Mouse (Mus musculus): ENCODE measurements around the gene Mt1. TPM values are rescaled to one million over a fixed set of nuclear protein-coding genes. Genes with fewer than 3 reads are reported as not detected.

Mt1 gene
- total RNA-seq, 2 experiments from 2014 or later: 29.0 to 43.8 TPM

DNA sequence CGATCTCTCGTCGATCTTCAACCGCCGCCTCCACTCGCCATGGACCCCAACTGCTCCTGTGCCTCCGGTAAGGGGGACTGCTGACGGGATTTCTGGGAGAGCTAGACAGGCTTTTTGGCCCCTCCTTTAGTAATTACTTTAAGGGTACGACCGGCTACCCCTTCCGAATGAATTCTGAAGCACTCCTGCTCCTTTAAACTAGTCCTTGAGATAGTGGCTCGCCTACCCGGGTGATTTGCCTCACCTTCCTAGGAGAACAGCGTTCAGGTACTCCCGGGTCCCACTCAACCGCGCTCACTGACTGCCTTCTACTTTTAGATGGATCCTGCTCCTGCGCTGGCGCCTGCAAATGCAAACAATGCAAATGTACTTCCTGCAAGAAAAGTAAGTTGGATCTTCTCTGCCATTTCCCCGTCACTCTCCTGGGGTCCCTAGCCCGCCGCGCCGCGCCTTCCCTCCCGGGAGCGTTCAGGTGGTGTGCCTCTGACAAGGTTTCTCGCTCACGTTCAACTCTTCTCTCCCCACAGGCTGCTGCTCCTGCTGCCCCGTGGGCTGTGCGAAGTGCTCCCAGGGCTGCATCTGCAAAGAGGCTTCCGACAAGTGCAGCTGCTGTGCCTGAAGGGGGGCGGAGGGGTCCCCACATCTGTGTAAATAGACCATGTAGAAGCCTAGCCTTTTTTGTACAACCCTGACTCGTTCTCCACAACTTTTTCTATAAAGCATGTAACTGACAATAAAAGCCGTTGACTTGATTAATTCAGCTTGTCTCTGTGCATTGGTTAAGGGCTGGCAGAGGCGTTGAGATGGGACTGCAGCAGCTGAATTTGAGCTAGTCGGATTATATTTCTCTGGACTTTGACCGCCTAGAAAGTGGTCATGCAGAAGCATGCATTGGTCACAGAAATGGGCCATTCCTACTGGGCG lies 5.8 kb upstream of the Mt1 start:
- DNase-seq: peak; percentile 28

DNA sequence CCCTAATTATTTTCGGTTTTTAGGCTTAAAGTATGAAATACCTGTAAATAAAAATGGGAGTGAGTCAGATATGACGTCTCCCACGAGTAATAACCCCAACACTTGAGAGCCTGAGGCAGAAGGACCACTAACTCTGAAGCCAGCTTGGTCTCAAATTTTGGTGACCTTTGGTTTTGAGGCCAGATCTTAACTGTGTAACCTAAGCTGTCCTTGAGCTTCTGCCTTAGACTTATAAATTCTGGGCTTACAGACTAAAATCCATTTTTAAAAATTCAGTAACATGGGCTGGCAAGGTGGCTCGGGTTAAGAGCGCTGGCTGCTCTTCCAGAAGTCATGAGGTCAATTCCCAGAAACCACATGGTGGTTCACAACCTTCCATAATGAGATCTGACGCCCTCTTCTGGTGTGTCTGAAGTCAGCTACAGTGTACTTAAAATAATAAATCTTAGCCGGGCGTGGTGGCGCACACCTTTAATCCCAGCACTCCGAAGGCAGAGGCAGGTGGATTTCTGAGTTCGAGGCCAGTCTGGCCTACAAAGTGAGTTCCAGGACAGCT lies 5.0 kb upstream of the Mt1 start:
- no peak for DNase-seq

DNA sequence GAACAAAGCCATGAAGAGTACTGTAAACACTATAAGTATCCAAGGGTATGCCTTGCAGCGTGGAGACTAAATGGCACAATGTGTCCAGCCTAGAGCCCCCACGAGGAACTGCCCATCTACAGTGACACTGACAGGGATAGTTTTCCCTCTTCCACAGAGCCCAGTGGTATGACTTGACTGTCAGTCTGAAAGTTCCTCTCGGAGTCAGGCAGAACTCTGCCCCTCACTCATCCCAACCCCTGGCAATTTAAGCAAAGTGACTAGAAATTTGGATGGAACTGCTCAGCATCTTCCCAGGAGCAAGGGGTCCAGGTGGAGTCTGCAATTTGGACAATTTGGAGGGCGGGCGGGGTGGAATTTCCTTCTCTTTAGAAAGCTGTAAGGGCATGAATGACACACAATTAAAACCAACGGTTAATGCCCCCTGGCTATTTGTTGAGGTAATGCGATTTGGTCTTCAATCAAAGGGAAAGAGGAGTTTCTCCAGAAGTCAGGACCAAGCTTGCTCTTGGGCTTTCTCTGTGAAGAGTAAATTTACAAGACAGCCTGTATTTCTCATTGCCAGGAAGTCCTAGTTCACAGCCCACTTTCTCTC lies 4.2 kb upstream of the Mt1 start:
- DNase-seq: no peak

DNA sequence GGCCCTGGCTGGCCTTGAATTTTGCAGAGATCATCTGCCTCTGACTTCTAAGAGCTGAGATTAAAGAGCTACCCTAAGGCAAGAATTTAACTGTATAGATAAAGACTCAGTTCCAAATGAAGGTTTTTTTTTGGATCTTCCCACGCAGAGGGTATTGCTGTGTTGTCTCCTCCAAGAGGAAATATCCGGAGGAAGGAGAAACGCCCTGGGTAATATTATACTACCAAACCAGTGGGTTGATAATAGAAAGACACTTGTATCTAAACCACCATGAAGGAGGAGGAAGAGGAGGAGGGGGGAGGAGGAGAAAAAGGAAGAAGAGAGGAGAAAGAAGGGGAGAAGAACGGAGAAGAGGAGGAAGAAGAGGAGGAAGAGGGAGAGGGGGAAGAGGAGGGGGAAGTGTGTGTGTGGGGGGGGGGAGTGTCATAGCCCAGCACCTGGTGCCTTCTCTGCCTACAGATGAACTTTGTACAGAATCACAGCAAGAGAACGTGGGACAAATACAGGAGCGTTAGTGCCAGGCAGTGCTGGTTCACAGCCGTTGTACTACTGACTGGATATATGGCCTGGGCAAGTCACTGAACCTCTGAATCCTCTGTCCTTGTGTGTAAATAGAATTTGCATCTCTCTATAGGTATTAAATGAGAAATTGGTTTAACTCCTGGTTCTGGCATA lies 1.0 kb upstream of the Mt1 start:
- no peak for DNase-seq

DNA sequence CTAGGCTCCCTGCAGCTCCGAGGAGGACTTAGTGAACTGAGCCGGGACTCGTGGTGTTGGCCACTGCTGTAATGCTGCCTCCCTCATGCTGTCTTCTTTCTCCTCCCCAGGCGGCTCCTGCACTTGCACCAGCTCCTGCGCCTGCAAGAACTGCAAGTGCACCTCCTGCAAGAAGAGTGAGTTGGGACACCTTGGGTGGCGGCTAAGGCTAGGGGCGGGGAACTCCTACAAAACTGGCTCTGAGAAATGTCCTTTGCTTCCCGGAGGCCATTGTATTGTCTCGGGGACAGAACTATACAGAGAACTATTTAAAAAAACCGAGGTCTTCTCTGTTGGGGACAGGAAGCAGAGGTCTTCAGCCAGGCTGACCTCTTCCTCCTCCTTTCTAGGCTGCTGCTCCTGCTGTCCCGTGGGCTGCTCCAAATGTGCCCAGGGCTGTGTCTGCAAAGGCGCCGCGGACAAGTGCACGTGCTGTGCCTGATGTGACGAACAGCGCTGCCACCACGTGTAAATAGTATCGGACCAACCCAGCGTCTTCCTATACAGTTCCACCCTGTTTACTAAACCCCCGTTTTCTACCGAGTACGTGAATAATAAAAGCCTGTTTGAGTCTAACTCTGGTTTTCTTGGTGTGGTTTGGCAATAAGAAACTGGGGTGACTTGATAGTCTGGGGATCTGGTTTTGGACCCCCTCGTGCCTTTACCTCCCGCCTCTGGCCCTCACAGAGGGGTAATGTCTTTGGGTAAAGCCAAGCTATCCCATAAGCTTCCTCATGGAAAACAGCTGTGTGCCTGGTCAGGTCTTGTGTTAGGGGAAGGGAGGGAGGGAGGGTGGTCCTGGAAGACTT lies 1.1 kb downstream of the Mt1 start:
- DNase-seq: peak; percentile 22

DNA sequence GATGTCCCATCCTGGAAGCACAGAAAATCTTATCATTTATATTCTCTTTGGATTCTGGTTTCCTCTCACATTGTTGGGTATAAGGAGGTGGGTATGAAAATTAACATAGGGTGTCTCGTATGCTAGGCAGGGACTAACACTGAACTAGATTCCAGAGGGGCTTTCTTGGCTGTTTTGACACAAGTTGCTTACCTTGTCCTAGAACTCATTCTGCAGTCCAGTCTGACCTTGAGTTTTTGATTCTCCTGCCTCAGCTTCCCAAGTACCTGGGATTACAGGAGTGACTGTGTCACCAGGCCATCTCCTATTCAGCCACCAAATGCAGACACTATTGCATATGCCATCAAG lies 1.7 kb downstream of the Mt1 start:
- DNase-seq: no peak

DNA sequence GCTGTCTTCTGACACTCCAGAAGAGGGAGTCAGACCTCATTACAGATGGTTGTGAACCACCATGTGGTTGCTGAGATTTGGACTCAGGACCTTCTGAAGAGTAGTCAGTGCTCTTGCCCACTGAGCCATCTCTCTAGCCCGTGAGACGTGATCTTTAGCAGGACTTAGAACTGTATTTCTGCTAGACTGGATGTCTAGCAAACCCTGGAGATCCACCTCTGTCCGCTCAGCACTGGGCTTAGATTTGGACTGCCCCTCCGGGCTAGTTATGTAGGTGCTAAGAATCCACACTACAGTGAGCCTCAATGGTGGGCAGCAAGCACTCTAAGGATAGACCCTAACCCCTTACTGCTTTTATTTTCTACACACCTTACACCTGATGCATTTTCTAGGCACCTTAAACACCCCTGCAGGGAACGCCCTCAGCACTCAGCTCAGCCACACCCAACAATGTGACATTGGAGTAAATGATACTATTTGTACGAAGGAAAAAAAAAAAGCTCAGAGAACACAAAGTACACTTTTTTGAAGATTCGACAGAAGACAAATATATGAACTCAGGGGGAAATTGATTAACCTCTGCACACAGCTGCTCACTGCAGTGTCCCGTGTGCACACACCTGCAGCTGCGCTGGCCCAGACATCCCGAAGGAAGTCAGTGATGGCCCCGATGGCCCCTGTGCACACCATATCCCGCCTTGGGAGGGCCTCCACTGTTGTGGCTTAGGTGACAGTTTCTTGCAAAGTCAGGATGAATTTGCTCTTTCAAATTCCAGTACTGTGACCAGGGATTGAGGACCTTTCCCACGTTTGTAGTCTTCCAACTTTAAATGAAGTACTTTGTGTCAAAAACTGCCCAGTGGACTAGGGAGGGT lies 3.4 kb downstream of the Mt1 start:
- no peak for DNase-seq

DNA sequence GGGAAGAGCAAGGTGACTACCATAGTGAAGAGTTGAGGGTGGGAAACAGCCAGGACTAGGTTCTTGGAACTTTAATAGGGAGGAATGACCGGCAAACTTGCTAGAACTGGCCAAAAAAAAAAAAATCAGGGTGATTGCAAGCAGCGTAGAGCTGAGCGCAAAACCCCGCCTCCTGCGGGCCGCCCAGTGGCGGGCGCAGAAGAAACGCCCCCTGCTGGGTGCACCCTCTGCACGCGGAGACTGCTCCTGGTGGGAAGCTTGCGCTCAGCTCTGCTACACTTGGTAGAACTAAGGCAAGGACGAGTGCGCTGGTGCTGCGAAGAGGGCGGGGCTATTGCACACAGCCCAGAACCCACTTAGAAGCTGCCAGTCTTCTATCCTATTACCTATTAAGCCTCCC lies 4.2 kb downstream of the Mt1 start:
- DNase-seq: peak; percentile 79

DNA sequence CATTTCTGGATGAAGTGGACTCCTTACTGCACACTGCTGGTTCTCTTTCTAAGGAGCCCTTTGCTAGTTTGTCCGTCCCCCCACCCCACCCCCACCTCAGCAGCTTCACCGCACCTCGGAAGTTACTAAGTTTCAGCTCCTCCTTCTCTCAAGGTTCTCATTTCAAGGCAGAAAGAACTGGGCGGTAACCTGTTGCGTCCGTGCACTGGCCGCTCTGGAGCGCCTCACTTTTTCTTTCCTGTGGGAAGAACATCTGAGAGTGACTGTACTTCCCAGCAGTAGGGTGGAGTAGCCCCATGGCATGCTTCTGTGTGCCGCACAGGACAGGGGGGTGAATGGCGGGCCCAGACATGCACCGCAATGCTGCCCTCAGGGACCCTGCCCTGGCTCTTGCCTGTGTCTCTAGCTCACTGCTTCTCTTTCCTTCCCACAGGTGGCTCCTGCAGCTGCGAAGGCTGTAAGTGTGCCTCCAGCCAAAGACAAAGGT lies 5.5 kb downstream of the Mt1 start:
- no peak for DNase-seq

DNA sequence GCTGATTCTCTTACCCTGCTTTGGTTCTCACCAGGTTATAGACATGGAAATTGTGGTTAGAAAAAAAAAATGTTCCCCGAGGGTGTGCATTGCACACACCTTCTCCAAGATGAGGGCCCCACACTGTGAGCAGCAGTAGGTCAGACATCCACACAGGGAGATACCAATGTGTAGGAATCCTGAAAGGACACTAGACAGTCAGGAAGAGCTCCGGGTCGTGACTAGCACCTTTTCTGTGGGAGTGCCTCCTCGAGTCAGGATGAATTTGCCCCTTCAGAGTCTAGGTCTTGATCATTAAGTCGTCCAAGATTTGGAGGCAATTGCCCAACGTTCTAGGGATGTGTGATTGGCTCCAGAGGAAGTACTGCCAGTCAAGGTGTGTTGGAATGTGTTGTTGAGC lies 6.9 kb downstream of the Mt1 start:
- no peak for DNase-seq

DNA sequence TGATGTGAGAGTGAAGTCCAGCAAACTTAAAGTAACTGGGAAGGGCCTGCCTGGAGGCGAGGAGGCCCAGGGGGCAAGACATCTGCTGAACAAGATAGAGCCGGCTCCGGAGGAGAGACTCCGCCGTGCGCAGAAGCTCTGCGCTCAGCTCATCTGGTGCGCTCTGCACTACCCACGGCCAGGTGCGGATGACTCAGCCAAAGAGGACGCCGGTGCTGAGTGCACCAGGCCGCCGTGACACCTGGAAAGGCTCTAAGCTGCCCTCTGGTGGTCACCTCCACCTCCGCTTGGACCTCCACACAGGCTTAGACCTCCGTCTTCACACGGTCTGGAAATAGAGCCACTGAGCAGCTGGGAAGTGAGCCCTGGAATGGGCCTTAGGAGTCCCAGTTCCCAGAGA lies 7.7 kb downstream of the Mt1 start:
- DNase-seq: peak; percentile 69

DNA sequence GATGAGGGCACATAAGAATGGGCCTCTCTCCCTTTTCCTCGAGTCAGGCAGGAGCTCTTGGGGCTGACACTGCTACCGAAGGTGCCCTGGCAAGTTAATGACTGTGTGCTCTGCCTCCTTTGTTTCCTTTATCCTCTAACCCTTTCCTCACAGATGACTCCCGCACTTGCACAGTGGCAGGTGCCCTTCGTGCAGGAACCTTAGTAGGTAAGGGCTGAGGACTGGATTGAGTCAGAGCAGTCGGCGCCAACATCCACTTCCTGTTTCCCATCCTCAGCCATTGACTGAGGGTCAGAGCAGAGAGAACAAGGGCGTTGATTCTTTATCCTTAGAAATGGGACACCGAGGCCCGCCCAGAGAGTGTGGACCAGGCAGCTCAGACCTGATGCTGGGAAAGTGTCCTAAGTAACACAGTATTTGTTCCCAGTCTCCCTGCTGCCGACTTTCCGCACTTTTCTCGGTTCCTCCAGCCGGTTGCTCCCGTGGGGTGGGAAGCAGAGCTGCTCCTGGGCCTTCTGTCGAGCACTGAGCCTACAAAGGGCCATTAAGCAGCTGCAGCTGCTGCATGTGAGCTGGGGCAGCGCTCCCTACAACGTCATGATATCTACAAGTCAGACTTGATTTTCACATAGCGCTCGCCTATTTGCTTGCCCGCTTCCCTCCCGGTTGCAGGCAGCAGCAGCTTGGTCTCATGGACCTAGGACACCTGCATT lies 8.6 kb downstream of the Mt1 start:
- DNase-seq: no peak

DNA sequence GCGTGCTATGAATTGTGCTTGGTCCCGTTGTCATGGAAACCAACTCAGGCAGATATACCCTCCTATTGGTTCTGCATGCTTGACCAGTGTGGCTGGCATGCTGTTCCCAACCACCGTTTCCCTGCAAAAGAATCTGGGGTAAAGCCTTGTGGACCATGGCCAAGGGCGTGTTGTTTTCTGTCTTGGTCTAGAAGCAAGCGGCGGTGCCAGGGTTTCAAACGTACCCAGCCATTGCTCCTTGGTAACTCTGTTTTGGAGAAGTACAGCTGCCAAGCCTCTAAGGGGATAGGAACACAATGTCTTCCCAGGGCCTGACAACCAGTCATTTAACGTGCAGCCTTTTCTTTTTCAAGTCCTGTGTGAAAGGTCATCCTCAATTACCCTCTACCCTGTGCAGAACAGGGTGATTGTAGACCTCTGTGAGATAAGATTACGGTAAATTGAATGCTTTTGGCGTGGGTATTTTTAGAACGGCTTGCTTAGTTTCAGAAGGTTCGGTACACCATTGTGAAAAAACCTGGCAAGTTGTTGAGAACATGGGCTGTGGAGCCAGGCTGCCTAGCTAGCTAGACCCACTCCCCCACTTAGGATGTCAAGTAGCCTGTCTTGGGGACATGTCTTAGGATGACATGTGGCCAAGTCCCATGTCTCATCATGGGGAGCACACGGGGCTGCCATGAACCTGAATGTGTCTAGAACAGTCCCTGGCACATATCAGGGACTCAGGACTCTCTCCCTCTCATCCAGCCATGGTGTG lies 10.6 kb downstream of the Mt1 start:
- DNase-seq: peak; percentile 24

DNA sequence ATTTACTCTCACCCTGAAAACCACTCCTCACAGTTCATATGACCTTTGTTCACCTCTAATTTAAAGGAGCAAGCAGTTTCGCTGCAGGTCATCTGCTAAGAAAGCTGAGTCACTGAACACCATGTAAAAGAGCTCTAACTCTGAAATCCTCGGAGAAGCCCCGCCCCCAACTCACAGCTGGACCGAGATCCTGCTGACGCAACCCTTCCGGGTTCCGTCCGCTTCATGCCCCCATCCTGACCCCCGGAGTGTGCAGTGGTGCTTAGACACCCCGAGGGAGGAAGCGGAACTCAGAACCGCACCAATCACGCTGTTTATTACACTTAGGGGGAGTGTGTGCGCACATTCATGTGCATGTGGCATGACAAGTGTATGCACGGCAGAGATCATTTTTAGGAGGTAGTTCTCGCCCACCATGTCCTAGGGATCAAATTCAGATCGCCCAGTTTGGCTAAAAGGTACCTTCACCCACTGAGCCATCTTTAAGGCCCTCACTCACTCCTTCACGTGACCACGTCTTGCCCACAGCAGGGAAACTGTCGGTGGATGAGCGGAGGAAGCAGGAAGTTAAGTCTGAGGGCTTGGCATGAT lies 12.3 kb downstream of the Mt1 start:
- peak; percentile 70 for DNase-seq

DNA sequence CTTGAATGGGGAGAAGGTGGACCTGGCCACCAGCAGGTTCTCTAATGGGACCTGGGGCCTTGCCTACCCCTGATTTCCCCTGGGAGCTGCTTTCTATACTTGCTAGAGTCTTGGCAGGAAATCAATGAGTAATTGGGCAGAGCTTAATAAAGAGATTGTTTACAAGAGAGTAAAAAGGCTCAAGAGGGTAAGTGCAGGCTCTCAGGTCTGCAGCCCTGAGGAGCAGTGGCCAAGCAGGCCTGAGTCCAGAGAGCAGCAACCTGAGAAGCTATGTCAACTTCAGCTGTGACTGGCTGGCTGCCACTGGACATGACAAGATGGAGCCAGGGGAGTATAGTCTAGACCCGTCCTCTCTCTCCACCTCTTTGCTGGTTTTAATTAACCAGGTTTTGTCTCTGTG lies 14.0 kb downstream of the Mt1 start:
- peak; percentile 60 for DNase-seq

DNA sequence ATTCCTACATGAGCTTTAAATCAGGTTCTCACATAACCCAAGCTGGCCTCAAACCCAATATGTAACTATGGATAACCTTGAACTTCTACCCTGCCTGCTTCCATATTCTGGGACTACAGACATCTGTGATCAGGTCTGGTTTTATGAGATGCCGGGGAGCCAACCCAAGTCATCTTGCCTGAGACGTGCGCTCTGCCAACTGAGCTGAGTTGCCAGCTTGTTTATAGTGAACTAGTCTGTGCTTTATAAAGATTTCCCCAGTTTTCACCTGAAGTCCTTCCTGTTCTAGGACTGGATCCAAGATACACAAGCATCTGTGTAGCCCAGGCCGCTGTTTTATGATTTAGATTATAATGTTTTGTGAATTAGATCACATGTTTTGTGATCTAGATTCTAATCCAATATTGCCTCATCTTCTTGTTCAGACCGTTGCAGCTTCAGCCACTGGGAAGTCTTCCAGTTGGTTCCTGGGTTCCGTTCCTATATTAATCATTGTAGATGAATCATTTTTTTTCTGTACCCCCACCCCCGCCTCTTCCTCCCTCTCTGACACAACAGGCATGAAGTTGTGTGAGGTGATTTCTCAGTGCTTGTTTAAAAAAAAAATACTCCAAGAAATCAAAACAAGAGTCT lies 15.8 kb downstream of the Mt1 start:
- DNase-seq: no peak

DNA sequence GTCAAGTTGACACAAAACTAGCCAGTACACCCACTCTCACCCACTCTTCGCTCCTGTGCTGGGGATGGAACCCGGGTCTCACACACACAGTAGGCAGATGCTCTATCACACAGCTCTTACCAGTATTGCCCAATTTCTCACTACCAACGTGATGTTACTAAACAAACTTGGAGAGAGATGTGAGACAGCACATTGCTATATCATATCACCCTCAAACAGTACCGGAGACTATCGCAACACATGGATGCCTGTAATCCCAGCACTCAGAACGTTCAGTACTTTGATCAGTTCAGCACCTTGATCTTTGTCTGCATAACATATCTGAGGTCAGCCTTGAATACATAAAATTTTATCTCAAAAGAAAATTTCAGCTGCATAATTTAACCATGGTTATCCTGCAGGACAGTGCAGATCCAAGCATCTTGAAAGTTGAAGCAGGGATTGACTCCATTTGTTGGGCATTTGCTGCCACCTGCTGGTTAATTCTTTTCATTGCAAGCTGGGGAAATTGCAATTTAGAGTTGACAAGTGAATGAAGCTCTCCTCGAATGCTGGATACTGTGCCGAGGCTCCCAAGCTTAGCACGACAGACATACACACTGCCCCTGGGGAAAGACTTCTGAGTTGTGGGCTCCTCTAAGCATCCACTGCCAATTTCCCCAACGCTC lies 20.5 kb downstream of the Mt1 start:
- peak; percentile 50 for DNase-seq

DNA sequence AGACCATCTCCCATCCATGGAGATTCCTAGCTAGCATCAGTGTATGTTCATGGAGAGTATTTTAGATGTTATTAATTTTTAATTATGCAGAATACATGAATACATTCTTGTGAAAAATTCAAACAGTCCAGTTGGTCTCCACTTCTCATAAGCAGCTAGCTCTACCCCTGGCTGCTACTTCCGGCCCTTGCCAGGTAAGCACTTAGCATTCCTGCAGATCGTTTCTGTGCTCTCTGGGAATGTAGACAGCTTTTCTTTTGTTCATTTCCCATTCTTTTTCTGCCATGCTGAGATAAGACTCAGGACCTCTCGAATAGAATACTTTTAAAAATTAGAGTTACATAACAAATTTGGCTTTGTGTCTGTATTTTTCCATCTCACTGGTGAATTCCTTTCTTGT lies 25.2 kb downstream of the Mt1 start:
- no peak for DNase-seq

All from gastrocnemius, postnatal 10 days (tissue).